Mouse (Mus musculus) T-helper 2 cell (primary cell): Measurements from ENCODE around the gene Fbxo45.

Experiments
- in situ Hi-C: fragments of 300-600 bp; cut with MboI, MseI; formaldehyde crosslinking; loops from one replicate; pipeline ENCODE4 v1.15.1; 2025; ENCODE audit warnings: high pct_unique_total_duplicates

Gene Fbxo45

DNA sequence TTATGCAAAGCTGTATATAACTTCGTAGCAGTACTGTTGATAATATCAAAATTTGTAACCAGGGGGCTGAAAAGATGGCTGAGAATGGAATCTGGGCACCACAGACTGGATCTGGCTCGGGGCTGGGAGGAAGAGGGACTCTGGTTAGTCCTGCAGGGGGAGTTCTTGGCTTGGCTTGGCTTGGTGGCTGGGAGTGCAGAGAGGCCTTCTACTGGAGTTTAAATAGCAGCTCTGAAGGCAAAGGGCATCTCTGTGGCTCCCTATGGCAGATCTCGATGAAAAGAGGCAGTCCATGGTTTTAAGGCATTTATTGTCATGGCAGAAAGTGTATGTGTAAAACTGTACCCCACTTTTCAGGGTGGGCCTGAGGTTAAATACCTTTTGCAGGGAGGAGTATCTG, 42.1 kb downstream of the Fbxo45 start:
- in situ Hi-C loops = loop anchor here (5.0 kb wide), 1 partner anchor 93 kb away; no protein-coding TSS in a partner anchor

DNA sequence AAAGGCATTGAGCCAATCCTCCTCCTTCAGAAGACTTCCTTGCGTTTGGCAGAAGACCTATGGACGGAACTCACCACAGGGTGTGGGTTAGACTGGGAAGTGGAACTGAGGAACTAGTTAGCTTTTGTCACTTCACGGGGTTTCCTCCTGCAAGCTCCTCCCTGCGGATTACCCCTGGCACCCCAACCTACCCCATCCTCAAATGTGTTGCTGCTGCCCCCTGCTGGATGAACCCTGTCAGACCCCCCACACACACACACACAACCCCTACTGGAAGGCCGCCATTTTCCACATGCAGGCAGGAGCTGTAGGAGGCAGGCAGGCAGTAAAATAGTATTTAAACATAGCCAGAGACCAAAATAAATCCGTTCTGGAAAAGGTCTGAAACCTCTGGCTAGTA, 44.3 kb downstream of the Fbxo45 start:
- in situ Hi-C loops = loop anchor here (5.0 kb wide), 1 partner anchor 90 kb away; no protein-coding TSS in a partner anchor

DNA sequence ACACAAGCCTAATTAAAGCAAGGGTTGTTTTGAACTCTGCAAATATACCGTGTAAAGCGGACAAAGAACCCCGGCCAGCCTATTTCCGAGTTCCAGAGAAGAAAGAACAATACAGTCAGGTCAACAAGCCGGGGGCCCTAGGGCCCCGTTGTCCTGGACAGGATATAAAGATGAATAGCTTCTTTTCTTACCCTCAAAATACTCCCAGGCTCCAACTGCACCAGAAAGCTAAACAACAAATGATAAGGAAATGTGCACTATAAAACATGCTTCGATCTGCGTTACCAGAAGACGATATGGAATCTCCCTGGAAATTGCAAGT, 46.0 kb downstream of the Fbxo45 start:
- in situ Hi-C loops = loop anchor here (5.0 kb wide), 1 partner anchor 89 kb away; no protein-coding TSS in a partner anchor

DNA sequence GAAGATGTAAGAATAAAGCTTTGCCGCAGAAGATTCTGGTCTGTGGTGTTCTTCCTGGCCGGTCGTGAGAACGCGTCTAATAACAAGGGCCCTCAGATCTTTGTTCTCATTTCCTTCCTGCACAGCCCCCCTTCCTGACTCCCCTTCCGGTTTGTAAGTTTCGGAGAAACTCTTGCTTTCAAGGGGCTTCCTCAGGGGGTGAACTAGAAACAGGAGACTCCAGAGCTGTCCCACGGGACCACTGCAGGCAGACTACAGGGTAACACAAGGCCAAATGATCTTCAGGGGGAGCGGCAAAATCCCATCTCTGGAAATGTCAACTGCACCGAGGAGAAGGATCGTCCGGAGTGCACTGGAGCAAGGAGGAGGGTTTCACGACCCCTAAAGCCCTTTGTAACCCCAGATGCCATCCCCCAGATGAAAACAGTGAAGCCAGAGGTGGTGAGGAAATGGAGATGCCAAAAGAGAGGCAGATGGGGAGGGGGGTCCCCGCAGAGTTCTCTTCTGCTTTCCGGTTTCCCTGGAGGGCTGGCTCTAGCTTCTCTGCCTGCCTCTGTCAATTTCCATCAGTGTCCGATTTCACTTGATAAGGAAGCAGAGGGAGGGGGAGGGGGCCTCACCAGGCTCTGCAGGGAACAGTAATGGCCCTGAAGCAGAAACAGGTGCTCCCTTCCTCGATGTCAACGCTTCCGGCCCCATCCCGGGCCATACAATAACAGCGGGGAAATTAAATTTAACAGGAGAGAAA, 46.5 kb downstream of the Fbxo45 start:
- in situ Hi-C loops = loop anchor here (5.0 kb wide), 1 partner anchor 88 kb away; no protein-coding TSS in a partner anchor

DNA sequence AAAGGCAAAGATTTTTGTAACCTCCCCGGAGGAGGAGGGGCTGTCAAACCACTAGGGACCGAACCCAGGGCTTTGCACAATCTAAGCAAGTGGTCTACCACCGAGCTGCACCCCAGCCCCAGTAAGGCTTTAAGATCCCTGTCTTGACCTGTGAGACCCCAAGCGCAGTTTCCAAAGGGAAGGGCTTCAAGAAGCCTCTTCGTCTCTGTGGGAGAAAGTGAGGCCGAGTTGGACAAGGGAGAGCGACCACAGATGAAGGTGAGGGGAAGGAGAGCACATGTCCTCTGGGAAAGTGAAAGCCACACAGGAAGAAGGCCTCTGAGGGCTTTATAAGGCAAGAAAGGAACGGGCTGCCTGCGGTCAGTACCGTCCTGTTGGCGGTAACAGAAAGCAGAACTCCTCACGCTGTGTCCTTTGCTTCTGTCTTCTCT, 56.9 kb downstream of the Fbxo45 start:
- in situ Hi-C loops = no loop called here

DNA sequence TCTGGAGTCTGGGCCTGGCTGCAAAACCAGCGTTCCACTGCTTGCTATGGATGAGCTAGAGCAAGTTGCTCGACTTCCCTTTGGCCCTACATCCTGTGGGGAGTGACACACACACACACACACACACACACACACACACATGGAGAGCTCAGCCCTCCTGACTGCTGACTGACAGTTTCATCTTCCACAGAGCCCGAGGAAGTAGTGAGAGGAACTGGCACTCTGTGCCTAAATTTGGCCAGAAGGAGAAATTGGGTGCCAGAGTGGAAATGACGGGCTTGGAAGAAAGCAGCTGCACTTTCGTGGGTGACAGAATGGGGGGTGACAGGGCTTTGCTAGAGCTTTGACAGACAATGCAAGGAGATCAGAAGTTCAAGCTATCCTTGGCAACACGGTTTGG, 57.8 kb downstream of the Fbxo45 start:
- in situ Hi-C loops = no loop called here

DNA sequence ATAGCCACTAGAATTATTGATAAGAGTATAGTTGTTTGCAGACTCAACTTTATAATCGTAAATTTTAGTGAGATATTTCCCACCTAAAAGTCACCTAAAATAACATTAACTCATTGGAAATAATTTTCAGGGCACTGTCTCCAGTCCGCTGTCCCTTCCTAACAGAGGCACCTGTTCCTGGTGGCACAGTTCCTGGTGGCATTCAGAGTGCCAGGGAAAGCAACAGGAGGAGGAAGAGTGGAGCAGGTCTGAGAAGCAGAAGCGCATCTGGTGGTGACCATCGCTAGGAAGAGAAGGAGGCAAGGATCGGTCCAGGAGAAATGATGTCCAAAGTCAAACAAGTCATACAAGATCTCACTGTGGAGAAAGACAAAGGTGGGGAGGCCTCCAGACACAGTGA, 60.9 kb downstream of the Fbxo45 start:
- in situ Hi-C loops = no loop called here
